8 mouse cellular contexts compared by ENCODE assay signal in the genomic region with DNA sequence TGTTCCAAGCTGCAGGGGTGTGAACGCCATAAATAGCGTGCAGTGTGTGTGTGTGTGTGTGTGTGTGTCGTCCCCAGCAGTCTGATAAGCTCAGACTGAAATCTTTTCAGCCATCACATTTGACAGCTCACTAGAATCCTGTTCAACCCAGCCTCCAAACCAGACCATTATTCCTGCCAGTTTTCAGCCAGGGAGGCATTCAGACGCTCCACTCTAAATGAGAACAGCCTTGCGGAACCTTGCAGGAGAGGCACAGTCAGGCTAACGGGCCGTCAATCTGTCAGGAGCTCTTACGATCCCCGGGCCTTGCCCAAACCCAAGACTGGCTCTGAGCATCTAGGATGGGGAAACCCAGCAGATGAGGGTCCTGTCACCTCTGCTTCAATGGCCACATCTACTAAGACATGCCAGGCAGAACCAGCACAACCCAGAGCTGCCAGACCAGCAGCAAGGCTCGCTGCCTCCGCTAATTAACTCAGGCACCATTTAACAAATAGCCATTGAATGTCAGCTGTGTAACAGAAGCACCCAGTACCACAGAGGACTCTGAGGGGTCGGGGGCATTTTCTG.
DNase-seq lines count a peak whose midpoint lies in the region; ATAC-seq and TF ChIP-seq lines count a peak whose summit lies in the region.
"Had no signal": no experiment of that assay in that cellular context is flagged by ENCODE, and none has a peak within 500 bp of the region (broad histone marks: within the 10 kb centered on the region; RNA-seq: fewer than 3 reads in every experiment).

No protein-coding gene starts in this region.

- 39% methylated on average over 12 of the region's 12 CpGs for WGBS in embryonic facial prominence, embryonic 13.5 days
- WGBS in neural tube, embryonic 11.5 days: 29% methylated on average over 12 of the region's 12 CpGs
- WGBS in lung, postnatal 0 days: 68% methylated on average over 12 of the region's 12 CpGs

- H3K9ac ChIP-seq in embryonic facial prominence, embryonic 13.5 days: no peak overlapping the region
- no peak overlapping the region for H3K9ac ChIP-seq in neural tube, embryonic 11.5 days (ENCODE audit: low read length)
- no peak overlapping the region for H3K9ac ChIP-seq in lung, postnatal 0 days (replicated peaks; ENCODE audit: low read depth)

- no peak for TF ChIP-seq CTCF in cortical plate, adult 2 months (IDR thresholded peaks at IDR 0.05; ENCODE audit: extremely low read depth, insufficient read depth, low read length)
- no peak for TF ChIP-seq CTCF in lung, postnatal 0 days (IDR thresholded peaks at IDR 0.05)

- no peaks in the 10 kb centered on the region for H3K9me3 ChIP-seq in embryonic facial prominence, embryonic 13.5 days
- H3K9me3 ChIP-seq in neural tube, embryonic 11.5 days (ENCODE audit: control insufficient read depth, low read length): no peaks in the 10 kb centered on the region
- no peaks in the 10 kb centered on the region for H3K9me3 ChIP-seq in lung, postnatal 0 days (ENCODE audit: low read length)

- DNase-seq in layer of hippocampus, adult 9-11 months: peak; percentile 52
- DNase-seq in neural tube, embryonic 11.5 days (ENCODE audit: low spot score): peak; percentile 40
- DNase-seq in testis, postnatal 10 days (ENCODE audit: low spot score): no peak
- DNase-seq in spleen, adult 18-20 months: no peak
- DNase-seq in lung, postnatal 0 days (ENCODE audit: low spot score): no peak

- H3K27me3 ChIP-seq in embryonic facial prominence, embryonic 13.5 days: no peaks in the 10 kb centered on the region
- no peaks in the 10 kb centered on the region for H3K27me3 ChIP-seq in neural tube, embryonic 11.5 days (ENCODE audit: control insufficient read depth, insufficient read depth, low read length)
- H3K27me3 ChIP-seq in lung, postnatal 0 days (replicated peaks; ENCODE audit: insufficient read depth, low read length): no peaks in the 10 kb centered on the region

- TF ChIP-seq POLR2A in cortical plate, adult 2 months (IDR thresholded peaks at IDR 0.05; ENCODE audit: extremely low read depth, insufficient read depth, low read length): no peak

- H3K36me3 ChIP-seq in embryonic facial prominence, embryonic 13.5 days: no peaks in the 10 kb centered on the region
- H3K36me3 ChIP-seq in neural tube, embryonic 11.5 days (ENCODE audit: control insufficient read depth, insufficient read depth, low read length): no peaks in the 10 kb centered on the region
- H3K36me3 ChIP-seq in lung, postnatal 0 days (ENCODE audit: insufficient read depth, low read length): no peaks in the 10 kb centered on the region

- no peak overlapping the region for H3K4me3 ChIP-seq in cortical plate, adult 2 months (ENCODE audit: insufficient read depth, low read length)
- no peak overlapping the region for H3K4me3 ChIP-seq in embryonic facial prominence, embryonic 13.5 days
- H3K4me3 ChIP-seq in neural tube, embryonic 11.5 days (ENCODE audit: low read depth, low read length): no peak overlapping the region
- no peak overlapping the region for H3K4me3 ChIP-seq in lung, postnatal 0 days (ENCODE audit: low read depth, low read length)
- H3K4me3 ChIP-seq: myocyte had no signal

- 0 out of 2 replicates have a peak, but pooled peaks have one; percentile 10 for ATAC-seq in embryonic facial prominence, embryonic 13.5 days (ENCODE audit: insufficient number of reproducible peaks, insufficient read depth, low FRiP score, low TSS enrichment, low read depth)
- ATAC-seq in neural tube, embryonic 11.5 days (ENCODE audit: insufficient read depth, low FRiP score, low TSS enrichment): peak; percentile 53; the same call in 1 of the 2 replicates
- no peak for ATAC-seq in lung, postnatal 0 days

- H3K4me2 ChIP-seq in embryonic facial prominence, embryonic 13.5 days: 0 out of 2 replicates have a peak overlapping the region, but pooled peaks have one; percentile 16
- no peak overlapping the region for H3K4me2 ChIP-seq in neural tube, embryonic 11.5 days (ENCODE audit: low read depth)
- H3K4me2 ChIP-seq in lung, postnatal 0 days (replicated peaks; ENCODE audit: low read depth, low read length): no peak overlapping the region

- TF ChIP-seq EP300 in lung, postnatal 0 days (IDR thresholded peaks at IDR 0.05): no peak

- H3K4me1 ChIP-seq in cortical plate, adult 2 months (ENCODE audit: control insufficient read depth, insufficient read depth, low read length): no peaks in the 10 kb centered on the region
- H3K4me1 ChIP-seq in embryonic facial prominence, embryonic 13.5 days: peaks cover 34% of the 10 kb centered on the region
- no peaks in the 10 kb centered on the region for H3K4me1 ChIP-seq in neural tube, embryonic 11.5 days (ENCODE audit: control insufficient read depth, insufficient read depth, low read length)
- 0 out of 2 replicates have a peak, but pooled peaks cover 3% of the 10 kb centered on the region for H3K4me1 ChIP-seq in lung, postnatal 0 days (ENCODE audit: insufficient read depth, low read depth, low read length)

- peak overlapping the region; percentile 13; the same call in 1 of the 2 replicates for H3K27ac ChIP-seq in cortical plate, adult 2 months (ENCODE audit: insufficient read depth, low read length)
- H3K27ac ChIP-seq in embryonic facial prominence, embryonic 13.5 days: peak overlapping the region; percentile 22; the same call in 1 of the 2 replicates
- no peak overlapping the region for H3K27ac ChIP-seq in neural tube, embryonic 11.5 days (ENCODE audit: low read depth, low read length)
- H3K27ac ChIP-seq in lung, postnatal 0 days (ENCODE audit: low read length): no peak overlapping the region

Comparison
In these comparisons a context has a peak if more than half of its experiments do, and no peak if none do; other contexts are left out.
1. H3K27ac ChIP-seq: peak in cortical plate, adult 2 months (single experiment) and embryonic facial prominence, embryonic 13.5 days (single experiment); none in neural tube, embryonic 11.5 days (single experiment) and lung, postnatal 0 days (single experiment).
2. DNase-seq: peak in layer of hippocampus, adult 9-11 months (single experiment) and neural tube, embryonic 11.5 days (single experiment); none in testis, postnatal 10 days (single experiment), spleen, adult 18-20 months (0 of 2) and lung, postnatal 0 days (single experiment).